Mouse (Mus musculus): ENCODE results near the gene Cfap73.

- TF ChIP-seq CTCF (IDR thresholded peaks at IDR 0.05; ENCODE audit: borderline replicate concordance, insufficient read depth, low read depth, low read length) (no peak), POLR2A (IDR thresholded peaks at IDR 0.05; ENCODE audit: borderline replicate concordance, insufficient read depth, low read length) (no peak)
These were observed 55.4 kb downstream of the Cfap73 start for GRCm38 (mm10) chr5:120578504-120579081.

Data from cerebellum, adult 2 months (tissue).